ENCODE assay signal across 9 mouse cellular contexts in the genomic region with DNA sequence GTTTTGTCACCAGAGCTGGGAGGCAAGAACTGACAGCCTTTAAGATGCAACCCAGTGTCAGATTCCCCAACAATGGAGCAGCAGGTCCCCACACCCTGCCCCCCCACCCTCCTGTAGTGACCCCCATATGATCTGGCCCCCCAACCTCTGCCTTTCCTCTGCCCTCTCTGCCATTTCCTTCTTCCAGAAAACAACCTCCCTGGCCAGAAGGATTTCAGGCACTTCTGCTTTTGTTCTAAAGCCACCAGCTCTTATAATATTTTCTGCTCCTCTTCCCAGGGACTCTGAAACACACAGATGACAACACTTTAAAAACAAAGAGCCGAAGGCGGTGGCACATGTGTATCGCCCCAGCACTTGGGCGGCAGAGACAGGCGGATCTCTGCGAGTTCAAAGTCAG. TPM values are rescaled to one million over a fixed set of nuclear protein-coding genes. Genes with fewer than 3 reads are reported as not detected.
DNase-seq lines count a peak whose midpoint lies in the region; ATAC-seq and TF ChIP-seq lines count a peak whose summit lies in the region.
"Had no signal": no experiment of that assay in that cellular context is flagged by ENCODE, and none has a peak within 500 bp of the region (broad histone marks: within the 10 kb centered on the region; RNA-seq: fewer than 3 reads in every experiment).

No protein-coding gene starts in this region.

- TF ChIP-seq EP300 in stomach, postnatal 0 days (optimal IDR thresholded peaks at IDR 0.05) = no peak

- H3K36me3 ChIP-seq in hindbrain, embryonic 10.5 days = peaks cover 14% of the 10 kb centered on the region; the same call in 1 of the 2 replicates
- no peaks in the 10 kb centered on the region for H3K36me3 ChIP-seq in hindbrain, embryonic 11.5 days (ENCODE audit: control insufficient read depth, insufficient read depth, low read length)
- H3K36me3 ChIP-seq in neural tube, embryonic 14.5 days (ENCODE audit: control insufficient read depth, insufficient read depth, low read length) = no peaks in the 10 kb centered on the region
- no peaks in the 10 kb centered on the region for H3K36me3 ChIP-seq in intestine, embryonic 15.5 days
- no peaks in the 10 kb centered on the region for H3K36me3 ChIP-seq in stomach, postnatal 0 days (ENCODE audit: control insufficient read depth, insufficient read depth, low read length)

- no peak for ATAC-seq in hindbrain, embryonic 11.5 days (ENCODE audit: low FRiP score)
- ATAC-seq in neural tube, embryonic 14.5 days (ENCODE audit: low read depth) = 0 out of 2 replicates have a peak, but pooled peaks have one; percentile 5
- no peak for ATAC-seq in intestine, embryonic 15.5 days
- ATAC-seq in stomach, postnatal 0 days (ENCODE audit: low FRiP score, low TSS enrichment) = no peak
- no peak for ATAC-seq in activated CD4-positive, CD25-positive, alpha-beta regulatory T cell, adult 4 months

- 86% methylated on average over 6 of the region's 6 CpGs for WGBS in hindbrain, embryonic 10.5 days
- WGBS in hindbrain, embryonic 11.5 days = 82% methylated on average over 6 of the region's 6 CpGs
- 89% methylated on average over 6 of the region's 6 CpGs for WGBS in neural tube, embryonic 14.5 days
- WGBS in intestine, embryonic 15.5 days = 74% methylated on average over 6 of the region's 6 CpGs
- 74% methylated on average over 6 of the region's 6 CpGs for WGBS in stomach, postnatal 0 days

- H3K4me2 ChIP-seq in hindbrain, embryonic 11.5 days (replicated peaks; ENCODE audit: low read depth, low read length) = no peak overlapping the region
- H3K4me2 ChIP-seq in neural tube, embryonic 14.5 days (ENCODE audit: low read depth, low read length) = no peak overlapping the region
- no peak overlapping the region for H3K4me2 ChIP-seq in intestine, embryonic 15.5 days (replicated peaks)
- no peak overlapping the region for H3K4me2 ChIP-seq in stomach, postnatal 0 days (replicated peaks; ENCODE audit: low read depth)
- H3K4me2 ChIP-seq: lung, embryonic 14.5 days had no signal

- DNase-seq in hindbrain, embryonic 10.5 days (ENCODE audit: low spot score) = no peak
- no peak for DNase-seq in hindbrain, embryonic 11.5 days (ENCODE audit: low spot score)
- no peak for DNase-seq in neural tube, embryonic 10.5 days (ENCODE audit: extremely low spot score, low spot score)
- no peak for DNase-seq in stomach, postnatal 0 days (ENCODE audit: low spot score)
- DNase-seq in cerebellum, adult 18-20 months = no peak

- TF ChIP-seq CTCF in stomach, postnatal 0 days (IDR thresholded peaks at IDR 0.05; ENCODE audit: low read depth) = no peak

- no peak overlapping the region for H3K9ac ChIP-seq in hindbrain, embryonic 11.5 days (ENCODE audit: low read depth, low read length)
- H3K9ac ChIP-seq in neural tube, embryonic 14.5 days (replicated peaks; ENCODE audit: low read depth, low read length) = no peak overlapping the region
- H3K9ac ChIP-seq in intestine, embryonic 15.5 days = no peak overlapping the region
- H3K9ac ChIP-seq in stomach, postnatal 0 days (ENCODE audit: low read length) = no peak overlapping the region
- H3K9ac ChIP-seq: lung, embryonic 14.5 days had no signal

- H3K4me3 ChIP-seq in hindbrain, embryonic 10.5 days = no peak overlapping the region
- H3K4me3 ChIP-seq in hindbrain, embryonic 11.5 days (ENCODE audit: low read depth, low read length) = no peak overlapping the region
- no peak overlapping the region for H3K4me3 ChIP-seq in neural tube, embryonic 14.5 days (ENCODE audit: low read depth, low read length)
- H3K4me3 ChIP-seq in intestine, embryonic 15.5 days (replicated peaks) = no peak overlapping the region
- no peak overlapping the region for H3K4me3 ChIP-seq in stomach, postnatal 0 days (ENCODE audit: low read depth, low read length)

- peaks cover 15% of the 10 kb centered on the region; the same call in 1 of the 2 replicates for H3K4me1 ChIP-seq in hindbrain, embryonic 10.5 days (replicated peaks)
- no peaks in the 10 kb centered on the region for H3K4me1 ChIP-seq in hindbrain, embryonic 11.5 days (replicated peaks; ENCODE audit: control insufficient read depth, insufficient read depth, low read length)
- no peaks in the 10 kb centered on the region for H3K4me1 ChIP-seq in neural tube, embryonic 14.5 days (ENCODE audit: control insufficient read depth, insufficient read depth, low read length)
- H3K4me1 ChIP-seq in intestine, embryonic 15.5 days (replicated peaks) = peaks cover 14% of the 10 kb centered on the region
- H3K4me1 ChIP-seq in stomach, postnatal 0 days (replicated peaks; ENCODE audit: control insufficient read depth, insufficient read depth) = no peaks in the 10 kb centered on the region; the same call in 1 of the 2 replicates

- H3K27me3 ChIP-seq in hindbrain, embryonic 10.5 days (ENCODE audit: insufficient read depth, poor library complexity, severe bottlenecking) = no peaks in the 10 kb centered on the region
- H3K27me3 ChIP-seq in hindbrain, embryonic 11.5 days (ENCODE audit: control insufficient read depth, insufficient read depth, low read length) = no peaks in the 10 kb centered on the region
- no peaks in the 10 kb centered on the region for H3K27me3 ChIP-seq in neural tube, embryonic 14.5 days (ENCODE audit: control insufficient read depth, insufficient read depth, low read length)
- no peaks in the 10 kb centered on the region for H3K27me3 ChIP-seq in intestine, embryonic 15.5 days (replicated peaks)
- no peaks in the 10 kb centered on the region for H3K27me3 ChIP-seq in stomach, postnatal 0 days (ENCODE audit: control insufficient read depth, insufficient read depth, low read length)

- H3K27ac ChIP-seq in hindbrain, embryonic 10.5 days = 0 out of 2 replicates have a peak overlapping the region, but pooled peaks have one; percentile 50
- H3K27ac ChIP-seq in hindbrain, embryonic 11.5 days (ENCODE audit: low read depth, low read length) = no peak overlapping the region
- no peak overlapping the region for H3K27ac ChIP-seq in neural tube, embryonic 14.5 days (ENCODE audit: low read depth, low read length)
- 0 out of 2 replicates have a peak overlapping the region, but pooled peaks have one; percentile 18 for H3K27ac ChIP-seq in intestine, embryonic 15.5 days
- peak overlapping the region; percentile 50 for H3K27ac ChIP-seq in stomach, postnatal 0 days (replicated peaks)

- H3K9me3 ChIP-seq in hindbrain, embryonic 10.5 days = no peaks in the 10 kb centered on the region
- H3K9me3 ChIP-seq in hindbrain, embryonic 11.5 days (ENCODE audit: control insufficient read depth, low read length) = no peaks in the 10 kb centered on the region
- no peaks in the 10 kb centered on the region for H3K9me3 ChIP-seq in neural tube, embryonic 14.5 days (ENCODE audit: control insufficient read depth, low read length)
- no peaks in the 10 kb centered on the region for H3K9me3 ChIP-seq in intestine, embryonic 15.5 days
- H3K9me3 ChIP-seq in stomach, postnatal 0 days (ENCODE audit: control insufficient read depth, low read length) = no peaks in the 10 kb centered on the region

RNA-seq across cellular contexts. Expression of gene Tomm20, which starts 25.3 kb away (rescaled TPM):
- polyA plus RNA-seq in hindbrain, embryonic 10.5 days (2016; fragmentation: Nextera tagmentation; extraction: Ambion mirVana) = 250 and 288 TPM in 2 replicates
- polyA plus RNA-seq in hindbrain, embryonic 11.5 days (2014; fragmentation: Nextera tagmentation; extraction: Ambion mirVana) = 235 and 238 TPM in 2 replicates
- polyA plus RNA-seq in neural tube, embryonic 14.5 days (2014; fragmentation: Nextera tagmentation; extraction: Ambion mirVana) = 219 and 222 TPM in 2 replicates
- 295 and 300 TPM in 2 replicates for polyA plus RNA-seq in intestine, embryonic 15.5 days (2015; fragmentation: Nextera tagmentation; extraction: Ambion mirVana)
- 158 and 175 TPM in 2 replicates for polyA plus RNA-seq in stomach, postnatal 0 days (2015; fragmentation: Nextera tagmentation; extraction: Ambion mirVana)
- 100 to 1,000 TPM in 1 of 2 experiments, 10 to 100 TPM in 1; 59.0 to 102 TPM for polyA plus RNA-seq in activated CD4-positive, CD25-positive, alpha-beta regulatory T cell, adult 4 months (2017; shearing (Covaris generic))

RNA-seq across cellular contexts. Expression of gene Rbm34, which starts 50.5 kb away (rescaled TPM):
- polyA plus RNA-seq in hindbrain, embryonic 10.5 days (2016; fragmentation: Nextera tagmentation; extraction: Ambion mirVana) = 22.2 and 22.6 TPM in 2 replicates
- polyA plus RNA-seq in hindbrain, embryonic 11.5 days (2014; fragmentation: Nextera tagmentation; extraction: Ambion mirVana) = 32.6 and 33.8 TPM in 2 replicates
- 25.4 and 26.4 TPM in 2 replicates for polyA plus RNA-seq in neural tube, embryonic 14.5 days (2014; fragmentation: Nextera tagmentation; extraction: Ambion mirVana)
- polyA plus RNA-seq in intestine, embryonic 15.5 days (2015; fragmentation: Nextera tagmentation; extraction: Ambion mirVana) = 24.8 and 30.0 TPM in 2 replicates
- polyA plus RNA-seq in stomach, postnatal 0 days (2015; fragmentation: Nextera tagmentation; extraction: Ambion mirVana) = 18.4 and 19.5 TPM in 2 replicates
- 10 to 100 TPM; 16.6 to 19.5 TPM for polyA plus RNA-seq in activated CD4-positive, CD25-positive, alpha-beta regulatory T cell, adult 4 months (2017; shearing (Covaris generic))

Comparison
In these comparisons a context has a peak if more than half of its experiments do, and no peak if none do; other contexts are left out.
1. H3K27ac ChIP-seq: peak in hindbrain, embryonic 10.5 days (single experiment), intestine, embryonic 15.5 days (single experiment) and stomach, postnatal 0 days (single experiment); none in hindbrain, embryonic 11.5 days (single experiment) and neural tube, embryonic 14.5 days (single experiment).